Mouse (Mus musculus): ENCODE measurements around the gene Gm20388.

Gm20388 gene

GRCm38 (mm10) chr8:122357202-122357601 lies 2446.6 kb downstream of the Gm20388 start:
- no peak for DNase-seq (ENCODE audit: low read depth)

GRCm38 (mm10) chr8:122357641-122358040 lies 2447.0 kb downstream of the Gm20388 start:
- DNase-seq (ENCODE audit: low read depth) = no peak

GRCm38 (mm10) chr8:122359111-122359775 lies 2448.6 kb downstream of the Gm20388 start:
- peak; percentile 82 for DNase-seq (ENCODE audit: low read depth)

- no peak for DNase-seq (ENCODE audit: low read depth)
Observed at GRCm38 (mm10) chr8:122360696-122361416, 2450.2 kb downstream of the Gm20388 start, which contains the start of gene Trhr2. TSS of gene Trhr2 (minus strand) at chr8:122360746.

GRCm38 (mm10) chr8:122362271-122362670 lies 2451.6 kb downstream of the Gm20388 start:
- peak; percentile 50 for DNase-seq (ENCODE audit: low read depth)

GRCm38 (mm10) chr8:122362967-122363366 lies 2452.3 kb downstream of the Gm20388 start:
- no peak for DNase-seq (ENCODE audit: low read depth)

- DNase-seq (ENCODE audit: low read depth) = peak; percentile 69
Observed at GRCm38 (mm10) chr8:122368494-122368893, 2457.9 kb downstream of the Gm20388 start.

- peak; percentile 94 for DNase-seq (ENCODE audit: low read depth)
Observed at GRCm38 (mm10) chr8:122369665-122370064, 2459.0 kb downstream of the Gm20388 start.

- DNase-seq (ENCODE audit: low read depth) = no peak
Observed at GRCm38 (mm10) chr8:122371706-122372105, 2461.1 kb downstream of the Gm20388 start.

GRCm38 (mm10) chr8:122375320-122375719 lies 2464.7 kb downstream of the Gm20388 start:
- no peak for DNase-seq (ENCODE audit: low read depth)

- DNase-seq (ENCODE audit: low read depth) = no peak
Observed at GRCm38 (mm10) chr8:122375751-122376364, 2465.2 kb downstream of the Gm20388 start.

- peak; percentile 100 for DNase-seq (ENCODE audit: low read depth)
Observed at GRCm38 (mm10) chr8:122376365-122377231, 2466.0 kb downstream of the Gm20388 start, which contains the start of gene Zc3h18. TSS of gene Zc3h18 (plus strand) at chr8:122376609.

- no peak for DNase-seq (ENCODE audit: low read depth)
Observed at GRCm38 (mm10) chr8:122383039-122383438, 2472.4 kb downstream of the Gm20388 start.

- peak; percentile 28 for DNase-seq (ENCODE audit: low read depth)
Observed at GRCm38 (mm10) chr8:122389357-122389756, 2478.7 kb downstream of the Gm20388 start.

- no peak for DNase-seq (ENCODE audit: low read depth)
Observed at GRCm38 (mm10) chr8:122390758-122391157, 2480.1 kb downstream of the Gm20388 start.

- no peak for DNase-seq (ENCODE audit: low read depth)
Observed at GRCm38 (mm10) chr8:122393717-122394116, 2483.1 kb downstream of the Gm20388 start.

GRCm38 (mm10) chr8:122395291-122395690 lies 2484.7 kb downstream of the Gm20388 start:
- DNase-seq (ENCODE audit: low read depth) = no peak

GRCm38 (mm10) chr8:122398186-122398585 lies 2487.5 kb downstream of the Gm20388 start:
- DNase-seq (ENCODE audit: low read depth) = no peak

GRCm38 (mm10) chr8:122405146-122405805 lies 2494.6 kb downstream of the Gm20388 start:
- no peak for DNase-seq (ENCODE audit: low read depth)

- no peak for DNase-seq (ENCODE audit: low read depth)
Observed at GRCm38 (mm10) chr8:122407678-122408077, 2497.0 kb downstream of the Gm20388 start.

- no peak for DNase-seq (ENCODE audit: low read depth)
Observed at GRCm38 (mm10) chr8:122414311-122414710, 2503.7 kb downstream of the Gm20388 start.

Data from NIH3T3 (cell line).